Mouse (Mus musculus): Measurements from ENCODE around the gene Wdr62. TPM values are rescaled to one million over a fixed set of nuclear protein-coding genes. Genes with fewer than 3 reads are reported as not detected.
"Not testable (repeated sequence)": the region's sequence is repeated elsewhere in the genome, so short reads cannot be mapped to it uniquely, and the experiment has no call there.

The Wdr62 gene
- polyA plus RNA-seq, 1 experiment from 2014 or later = 9.7 TPM

- Histone ChIP-seq H3K27ac (no peak overlapping the region), H3K36me3 (no peaks in the 10 kb centered on the region), H3K4me3 (no peak overlapping the region), H3K9me3 (no peaks in the 10 kb centered on the region), H3K27me3 (replicated peaks) (no peaks in the 10 kb centered on the region), H3K9ac (no peak overlapping the region), H3K4me1 (peaks cover 6% of the 10 kb centered on the region; the same call in 1 of the 2 replicates), H3K4me2 (replicated peaks) (peak overlapping the region; percentile 45)
- ATAC-seq (ENCODE audit: low FRiP score, low read depth) = peak; percentile 83
- WGBS = 1% methylated on average over 16 of the region's 16 CpGs
Observed at GRCm38 (mm10) chr7:30216723-30217151, 63.5 kb downstream of the Wdr62 start.

GRCm38 (mm10) chr7:30215875-30216274 is 64.3 kb downstream of the Wdr62 start:
- Histone ChIP-seq H3K27ac (no peak overlapping the region), H3K9ac (no peak overlapping the region), H3K4me1 (peaks cover 6% of the 10 kb centered on the region; the same call in 1 of the 2 replicates), H3K4me2 (replicated peaks) (no peak overlapping the region), H3K36me3 (no peaks in the 10 kb centered on the region), H3K4me3 (no peak overlapping the region), H3K27me3 (replicated peaks) (no peaks in the 10 kb centered on the region), H3K9me3 (no peaks in the 10 kb centered on the region)
- 85% methylated on average over 3 of the region's 3 CpGs for WGBS
- ATAC-seq (ENCODE audit: low FRiP score, low read depth) = no peak

- H3K9me3 ChIP-seq = no peaks in the 10 kb centered on the region
- no peak overlapping the region for H3K27ac ChIP-seq
- no peaks in the 10 kb centered on the region for H3K4me1 ChIP-seq
- no peak overlapping the region for H3K4me2 ChIP-seq (replicated peaks)
- H3K27me3 ChIP-seq (replicated peaks) = no peaks in the 10 kb centered on the region
- no peaks in the 10 kb centered on the region for H3K36me3 ChIP-seq
- WGBS = 91% methylated on average over 3 of the region's 3 CpGs
- no peak overlapping the region for H3K4me3 ChIP-seq
- H3K9ac ChIP-seq = no peak overlapping the region
- no peak for ATAC-seq (ENCODE audit: low FRiP score, low read depth)
Observed at GRCm38 (mm10) chr7:30213881-30214280, 66.3 kb downstream of the Wdr62 start.

- H3K9me3 ChIP-seq = no peaks in the 10 kb centered on the region
- no peak for ATAC-seq (ENCODE audit: low FRiP score, low read depth)
- no peak overlapping the region for H3K4me3 ChIP-seq
- no peak overlapping the region for H3K4me2 ChIP-seq (replicated peaks)
- no peaks in the 10 kb centered on the region for H3K36me3 ChIP-seq
- H3K27me3 ChIP-seq (replicated peaks) = no peaks in the 10 kb centered on the region
- H3K27ac ChIP-seq = no peak overlapping the region
- no peak overlapping the region for H3K9ac ChIP-seq
- 29% methylated on average over 4 of the region's 4 CpGs for WGBS
- H3K4me1 ChIP-seq = no peaks in the 10 kb centered on the region
Observed at GRCm38 (mm10) chr7:30211025-30211424, 69.2 kb downstream of the Wdr62 start.

- not testable (repeated sequence) for H3K36me3 ChIP-seq; ATAC-seq (ENCODE audit: low FRiP score, low read depth); H3K27ac ChIP-seq; H3K9me3 ChIP-seq; H3K4me2 ChIP-seq (replicated peaks); H3K4me3 ChIP-seq; H3K4me1 ChIP-seq; H3K9ac ChIP-seq; H3K27me3 ChIP-seq (replicated peaks)
- 56% methylated on average over 5 of the region's 5 CpGs for WGBS
Observed at GRCm38 (mm10) chr7:30206364-30206763, 73.9 kb downstream of the Wdr62 start.

- no peaks in the 10 kb centered on the region for H3K36me3 ChIP-seq
- H3K4me3 ChIP-seq = no peak overlapping the region
- WGBS = 3% methylated on average over 2 of the region's 2 CpGs
- no peaks in the 10 kb centered on the region for H3K9me3 ChIP-seq
- H3K9ac ChIP-seq = no peak overlapping the region
- no peak overlapping the region for H3K27ac ChIP-seq
- no peaks in the 10 kb centered on the region for H3K27me3 ChIP-seq (replicated peaks)
- H3K4me2 ChIP-seq (replicated peaks) = no peak overlapping the region
- no peak for ATAC-seq (ENCODE audit: low FRiP score, low read depth)
- no peaks in the 10 kb centered on the region for H3K4me1 ChIP-seq
Observed at GRCm38 (mm10) chr7:30205383-30205782, 74.8 kb downstream of the Wdr62 start.

GRCm38 (mm10) chr7:30204380-30204779 is 75.8 kb downstream of the Wdr62 start:
- H3K4me3 ChIP-seq = no peak overlapping the region
- H3K36me3 ChIP-seq = no peaks in the 10 kb centered on the region
- no peaks in the 10 kb centered on the region for H3K4me1 ChIP-seq
- no peaks in the 10 kb centered on the region for H3K9me3 ChIP-seq
- no peak overlapping the region for H3K4me2 ChIP-seq (replicated peaks)
- H3K9ac ChIP-seq = no peak overlapping the region
- no peak for ATAC-seq (ENCODE audit: low FRiP score, low read depth)
- WGBS = 44% methylated on average over 8 of the region's 8 CpGs
- no peaks in the 10 kb centered on the region for H3K27me3 ChIP-seq (replicated peaks)
- H3K27ac ChIP-seq = no peak overlapping the region

- WGBS = 88% methylated on average over 11 of the region's 11 CpGs
- Histone ChIP-seq H3K27me3 (replicated peaks) (no peaks in the 10 kb centered on the region), H3K36me3 (no peaks in the 10 kb centered on the region), H3K9ac (no peak overlapping the region), H3K4me3 (no peak overlapping the region), H3K9me3 (no peaks in the 10 kb centered on the region), H3K4me1 (no peaks in the 10 kb centered on the region), H3K4me2 (replicated peaks) (no peak overlapping the region), H3K27ac (no peak overlapping the region)
- no peak for ATAC-seq (ENCODE audit: low FRiP score, low read depth)
Observed at GRCm38 (mm10) chr7:30202895-30203690, 77.1 kb downstream of the Wdr62 start.

GRCm38 (mm10) chr7:30200661-30201060 is 79.6 kb downstream of the Wdr62 start:
- WGBS = 88% methylated on average over 5 of the region's 5 CpGs
- not testable (repeated sequence) for H3K27ac ChIP-seq; H3K4me3 ChIP-seq; H3K9me3 ChIP-seq; H3K9ac ChIP-seq; H3K36me3 ChIP-seq; H3K27me3 ChIP-seq (replicated peaks); H3K4me2 ChIP-seq (replicated peaks); ATAC-seq (ENCODE audit: low FRiP score, low read depth); H3K4me1 ChIP-seq

- H3K36me3 ChIP-seq = no peaks in the 10 kb centered on the region
- H3K27me3 ChIP-seq (replicated peaks) = no peaks in the 10 kb centered on the region
- WGBS = 88% methylated on average over 5 of the region's 5 CpGs
- H3K4me2 ChIP-seq (replicated peaks) = no peak overlapping the region
- peaks cover 9% of the 10 kb centered on the region for H3K4me1 ChIP-seq
- H3K9me3 ChIP-seq = no peaks in the 10 kb centered on the region
- H3K27ac ChIP-seq = no peak overlapping the region
- H3K9ac ChIP-seq = no peak overlapping the region
- H3K4me3 ChIP-seq = no peak overlapping the region
- ATAC-seq (ENCODE audit: low FRiP score, low read depth) = no peak
Observed at GRCm38 (mm10) chr7:30200200-30200599, 80.0 kb downstream of the Wdr62 start.

- H3K9ac ChIP-seq = no peak overlapping the region
- H3K4me2 ChIP-seq (replicated peaks) = no peak overlapping the region
- no peak for ATAC-seq (ENCODE audit: low FRiP score, low read depth)
- no peaks in the 10 kb centered on the region for H3K9me3 ChIP-seq
- no peak overlapping the region for H3K27ac ChIP-seq
- no peak overlapping the region for H3K4me3 ChIP-seq
- 78% methylated on average over 18 of the region's 18 CpGs for WGBS
- H3K27me3 ChIP-seq (replicated peaks) = no peaks in the 10 kb centered on the region
- H3K36me3 ChIP-seq = no peaks in the 10 kb centered on the region
- H3K4me1 ChIP-seq = peaks cover 11% of the 10 kb centered on the region
Observed at GRCm38 (mm10) chr7:30199498-30200139, 80.6 kb downstream of the Wdr62 start.

GRCm38 (mm10) chr7:30198481-30198971 is 81.7 kb downstream of the Wdr62 start, which contains the start of gene Capns1:
TSS of gene Capns1 (minus strand) at chr7:30198811.
- Histone ChIP-seq H3K36me3 (no peaks in the 10 kb centered on the region), H3K4me2 (replicated peaks) (peak within 1 kb of the TSS; percentile 32; the same call in 1 of the 2 replicates), H3K9me3 (no peaks in the 10 kb centered on the region), H3K4me3 (no peak within 1 kb of the TSS), H3K9ac (no peak within 1 kb of the TSS), H3K27me3 (replicated peaks) (no peaks in the 10 kb centered on the region), H3K27ac (no peak within 1 kb of the TSS), H3K4me1 (peaks cover 12% of the 10 kb centered on the region)
- ATAC-seq (ENCODE audit: low FRiP score, low read depth) = no peak
- WGBS = 11% methylated on average over 8 of the region's 8 CpGs

All from neural tube, embryonic 12.5 days (tissue).